Mouse (Mus musculus) ES-E14 (cell line): ENCODE measurements at regions not wholly inside any gene's neighbourhood (a gene's known extent, or its start where the extent isn't known, plus 50 kb on each side); places are given as distances from the start of the nearest gene placed in this dataset.
"Not testable (repeated sequence)": the region's sequence is repeated elsewhere in the genome, so short reads cannot be mapped to it uniquely, and the experiment has no call there.

Source experiments
- DNase-seq: peaks from one replicate; pipeline ENCODE4 v3.0.0-alpha.2; 2013; ENCODE audit warnings: low read depth, low spot score
- H3K27ac ChIP-seq: 2 replicates; pipeline ENCODE4 v1.5.1; 2012; ENCODE audit warnings: low read depth, mild to moderate bottlenecking, low read length, moderate library complexity, mixed read lengths; ENCODE audit not compliant: poor library complexity, insufficient read depth, severe bottlenecking
- H3K36me3 ChIP-seq: 2 replicates; pipeline ENCODE4 v1.6.1; 2012; ENCODE audit warnings: mild to moderate bottlenecking, low read length, moderate library complexity, mixed read lengths; ENCODE audit not compliant: control insufficient read depth, poor library complexity, insufficient read depth, severe bottlenecking
- H3K4me1 ChIP-seq, 2 experiments: fragments of 150-350 bp in 1 of 2; sonication (generic) in 1 of 2; 2 replicates each; pipeline ENCODE4 v1.6.1; 2012; ENCODE audit warnings: low read length in 2 of 2, mild to moderate bottlenecking in 1 of 2, mixed read lengths in 1 of 2; ENCODE audit not compliant: control insufficient read depth in 2 of 2, insufficient read depth in 2 of 2, poor library complexity in 1 of 2
- H3K4me3 ChIP-seq, 2 experiments: fragments of 150-350 bp in 1 of 2; sonication (generic) in 1 of 2; 2 replicates each; pipeline ENCODE4 v1.5.1; 2012; ENCODE audit warnings: low read length in 2 of 2, low read depth in 1 of 2, mild to moderate bottlenecking in 1 of 2, mixed read lengths in 1 of 2; ENCODE audit not compliant: insufficient read depth in 1 of 2, poor library complexity in 1 of 2, severe bottlenecking in 1 of 2
- H3K9ac ChIP-seq: 2 replicates; pipeline ENCODE4 v1.6.1; 2012; ENCODE audit warnings: low read depth, mild to moderate bottlenecking, low read length, mixed read lengths; ENCODE audit not compliant: poor library complexity, insufficient read depth, severe bottlenecking
- H3K9me3 ChIP-seq: fragments of 150-350 bp; sonication (generic); 2 replicates; pipeline ENCODE4 v1.6.1; 2012; ENCODE audit warnings: low read depth, mild to moderate bottlenecking, low read length; ENCODE audit not compliant: control insufficient read depth, insufficient read depth
- CHD2 ChIP-seq: IDR thresholded peaks from 2 replicates; pipeline ENCODE4 v1.6.1; 2014; ENCODE audit warnings: mild to moderate bottlenecking, low read depth, low read length, inconsistent platforms
- HCFC1 ChIP-seq: IDR thresholded peaks from 2 replicates; pipeline ENCODE4 v1.6.1; 2012; ENCODE audit warnings: low read length, inconsistent platforms, borderline replicate concordance; ENCODE audit not compliant: insufficient read depth
- MAFK ChIP-seq: IDR thresholded peaks from 2 replicates; pipeline ENCODE4 v1.6.1; 2014; ENCODE audit warnings: mild to moderate bottlenecking, low read depth, low read length, inconsistent platforms; ENCODE audit not compliant: insufficient read depth
- ZC3H11A ChIP-seq: IDR thresholded peaks from 2 replicates; pipeline ENCODE4 v1.6.1; 2012; ENCODE audit warnings: low read depth, mild to moderate bottlenecking, inconsistent platforms, low read length, borderline replicate concordance
- ZNF384 ChIP-seq: IDR thresholded peaks from 2 replicates; pipeline ENCODE4 v1.6.1; 2012; ENCODE audit warnings: low read depth, low read length, inconsistent platforms
- in situ Hi-C, 2 experiments: fragments of 600-800 bp; cut with MboI; formaldehyde crosslinking; loops; one replicate each; pipeline ENCODE4 v1.15.1; 2025; ENCODE audit warnings: low sequenced_read_pairs in 2 of 2, inconsistent platforms in 1 of 2; ENCODE audit not compliant: unreplicated experiment in 2 of 2

- TF ChIP-seq HCFC1: no peak
- no peak for TF ChIP-seq ZC3H11A
- Histone ChIP-seq H3K4me1 (no peaks in the 10 kb centered on the region), H3K4me3 (no peak overlapping the region), H3K9me3 (no peaks in the 10 kb centered on the region), H3K36me3 (no peaks in the 10 kb centered on the region), H3K9ac (no peak overlapping the region), H3K27ac (no peak overlapping the region)
- in situ Hi-C loops: no loop called here
- no peak for DNase-seq
These were observed 128.9 kb upstream of the Gm527 start for GRCm38 (mm10) chr12:64788761-64789160.

- DNase-seq, H3K9ac ChIP-seq, H3K4me1 ChIP-seq, H3K36me3 ChIP-seq, H3K4me3 ChIP-seq, H3K27ac ChIP-seq, in situ Hi-C loops, H3K9me3 ChIP-seq: not testable (repeated sequence)
These were observed 109.2 kb upstream of the Gm527 start for GRCm38 (mm10) chr12:64808492-64808891.

- Histone ChIP-seq H3K36me3 (no peaks in the 10 kb centered on the region), H3K4me1 (no peaks in the 10 kb centered on the region), H3K9me3 (no peaks in the 10 kb centered on the region), H3K9ac (no peak overlapping the region), H3K4me3 (no peak overlapping the region), H3K27ac (no peak overlapping the region)
- TF ChIP-seq MAFK (no peak), HCFC1 (no peak), ZNF384 (no peak), ZC3H11A (no peak)
- no peak for DNase-seq
- in situ Hi-C loops: no loop called here
These were observed 107.6 kb upstream of the Gm527 start for GRCm38 (mm10) chr12:64810081-64810480.

- TF ChIP-seq CHD2 (no peak), ZC3H11A (no peak), MAFK (no peak), HCFC1 (no peak), ZNF384 (no peak)
- Histone ChIP-seq H3K9me3 (no peaks in the 10 kb centered on the region), H3K36me3 (no peaks in the 10 kb centered on the region), H3K9ac (no peak overlapping the region), H3K4me3 (no peak overlapping the region), H3K27ac (no peak overlapping the region), H3K4me1 (no peaks in the 10 kb centered on the region)
- DNase-seq: no peak
- in situ Hi-C loops: no loop called here
These were observed 101.8 kb upstream of the Gm527 start for GRCm38 (mm10) chr12:64815871-64816270.

- TF ChIP-seq ZC3H11A: peak; percentile 41; the same call in 1 of the 2 replicates
- TF ChIP-seq HCFC1: no peak
- in situ Hi-C loops: no loop called here
These were observed 100.5 kb upstream of the Gm527 start for GRCm38 (mm10) chr12:64817056-64817810.

More at GRCm38 (mm10) chr12:64817056-64817810, 100.5 kb upstream of the Gm527 start:
- Histone ChIP-seq H3K4me1 (no peaks in the 10 kb centered on the region), H3K9ac (no peak overlapping the region), H3K4me3 (no peak overlapping the region), H3K9me3 (no peaks in the 10 kb centered on the region), H3K27ac (no peak overlapping the region), H3K36me3 (no peaks in the 10 kb centered on the region)
- peak; percentile 44 for DNase-seq
